Mouse (Mus musculus): ENCODE measurements at regions not wholly inside any gene's neighbourhood (a gene's known extent, or its start where the extent isn't known, plus 50 kb on each side); places are given as distances from the start of the nearest gene placed in this dataset.

- Histone ChIP-seq H3K27me3 (ENCODE audit: control insufficient read depth, insufficient read depth, low read length) (no peaks in the 10 kb centered on the region), H3K4me3 (ENCODE audit: low read depth, low read length) (no peak overlapping the region), H3K9me3 (replicated peaks; ENCODE audit: control insufficient read depth, low read length) (no peaks in the 10 kb centered on the region), H3K36me3 (replicated peaks; ENCODE audit: control insufficient read depth, insufficient read depth, low read depth, low read length) (no peaks in the 10 kb centered on the region), H3K27ac (replicated peaks; ENCODE audit: low read depth, low read length) (no peak overlapping the region), H3K4me1 (ENCODE audit: control insufficient read depth, insufficient read depth, low read length) (no peaks in the 10 kb centered on the region), H3K4me2 (ENCODE audit: low read depth, low read length) (no peak overlapping the region), H3K9ac (replicated peaks; ENCODE audit: low read length) (no peak overlapping the region)
- ATAC-seq (replicated peaks; ENCODE audit: insufficient number of reproducible peaks, low FRiP score, low TSS enrichment, low read depth) (no peak), DNase-seq (ENCODE audit: low spot score) (no peak)
- 63% methylated on average over 2 of the region's 2 CpGs for WGBS
Measured at GRCm38 (mm10) chr9:17454397-17454796, 837.5 kb upstream of the Chordc1 start.

- WGBS: 71% methylated on average over 2 of the region's 2 CpGs
- DNase-seq (ENCODE audit: low spot score) (no peak), ATAC-seq (replicated peaks; ENCODE audit: insufficient number of reproducible peaks, low FRiP score, low TSS enrichment, low read depth) (no peak)
- Histone ChIP-seq H3K4me3 (ENCODE audit: low read depth, low read length) (no peak overlapping the region), H3K27me3 (ENCODE audit: control insufficient read depth, insufficient read depth, low read length) (no peaks in the 10 kb centered on the region), H3K4me2 (ENCODE audit: low read depth, low read length) (no peak overlapping the region), H3K36me3 (replicated peaks; ENCODE audit: control insufficient read depth, insufficient read depth, low read depth, low read length) (no peaks in the 10 kb centered on the region), H3K4me1 (ENCODE audit: control insufficient read depth, insufficient read depth, low read length) (no peaks in the 10 kb centered on the region), H3K27ac (replicated peaks; ENCODE audit: low read depth, low read length) (no peak overlapping the region), H3K9me3 (replicated peaks; ENCODE audit: control insufficient read depth, low read length) (no peaks in the 10 kb centered on the region), H3K9ac (replicated peaks; ENCODE audit: low read length) (no peak overlapping the region)
Measured at GRCm38 (mm10) chr9:17466379-17466778, 825.5 kb upstream of the Chordc1 start.

GRCm38 (mm10) chr9:17484701-17485422, 807.1 kb upstream of the Chordc1 start:
- no peak overlapping the region for H3K4me2 ChIP-seq (ENCODE audit: low read depth, low read length)
- H3K36me3 ChIP-seq (replicated peaks; ENCODE audit: control insufficient read depth, insufficient read depth, low read depth, low read length): no peaks in the 10 kb centered on the region
- ATAC-seq (replicated peaks; ENCODE audit: insufficient number of reproducible peaks, low FRiP score, low TSS enrichment, low read depth): no peak
- 86% methylated on average over 3 of the region's 3 CpGs for WGBS
- H3K4me1 ChIP-seq (ENCODE audit: control insufficient read depth, insufficient read depth, low read length): no peaks in the 10 kb centered on the region
- no peak overlapping the region for H3K4me3 ChIP-seq (ENCODE audit: low read depth, low read length)
- no peaks in the 10 kb centered on the region for H3K27me3 ChIP-seq (ENCODE audit: control insufficient read depth, insufficient read depth, low read length)
- no peak overlapping the region for H3K9ac ChIP-seq (replicated peaks; ENCODE audit: low read length)
- H3K9me3 ChIP-seq (replicated peaks; ENCODE audit: control insufficient read depth, low read length): no peaks in the 10 kb centered on the region
- no peak overlapping the region for H3K27ac ChIP-seq (replicated peaks; ENCODE audit: low read depth, low read length)
- no peak for DNase-seq (ENCODE audit: low spot score)

- no peak for ATAC-seq (replicated peaks; ENCODE audit: insufficient number of reproducible peaks, low FRiP score, low TSS enrichment, low read depth)
- Histone ChIP-seq H3K27ac (replicated peaks; ENCODE audit: low read depth, low read length) (no peak overlapping the region), H3K4me2 (ENCODE audit: low read depth, low read length) (no peak overlapping the region), H3K27me3 (ENCODE audit: control insufficient read depth, insufficient read depth, low read length) (no peaks in the 10 kb centered on the region), H3K9me3 (replicated peaks; ENCODE audit: control insufficient read depth, low read length) (no peaks in the 10 kb centered on the region), H3K36me3 (replicated peaks; ENCODE audit: control insufficient read depth, insufficient read depth, low read depth, low read length) (no peaks in the 10 kb centered on the region), H3K4me3 (ENCODE audit: low read depth, low read length) (no peak overlapping the region), H3K9ac (replicated peaks; ENCODE audit: low read length) (no peak overlapping the region), H3K4me1 (ENCODE audit: control insufficient read depth, insufficient read depth, low read length) (no peaks in the 10 kb centered on the region)
- DNase-seq (ENCODE audit: low spot score): no peak
- 78% methylated on average over 7 of the region's 7 CpGs for WGBS
Measured at GRCm38 (mm10) chr9:17500161-17500756, 791.7 kb upstream of the Chordc1 start.

GRCm38 (mm10) chr9:17508744-17509143, 783.2 kb upstream of the Chordc1 start:
- H3K27ac ChIP-seq (replicated peaks; ENCODE audit: low read depth, low read length): no peak overlapping the region
- no peaks in the 10 kb centered on the region for H3K4me1 ChIP-seq (ENCODE audit: control insufficient read depth, insufficient read depth, low read length)
- no peak for ATAC-seq (replicated peaks; ENCODE audit: insufficient number of reproducible peaks, low FRiP score, low TSS enrichment, low read depth)
- no peaks in the 10 kb centered on the region for H3K27me3 ChIP-seq (ENCODE audit: control insufficient read depth, insufficient read depth, low read length)
- DNase-seq (ENCODE audit: low spot score): no peak
- H3K4me3 ChIP-seq (ENCODE audit: low read depth, low read length): no peak overlapping the region
- no peaks in the 10 kb centered on the region for H3K9me3 ChIP-seq (replicated peaks; ENCODE audit: control insufficient read depth, low read length)
- no peak overlapping the region for H3K4me2 ChIP-seq (ENCODE audit: low read depth, low read length)
- no peak overlapping the region for H3K9ac ChIP-seq (replicated peaks; ENCODE audit: low read length)
- H3K36me3 ChIP-seq (replicated peaks; ENCODE audit: control insufficient read depth, insufficient read depth, low read depth, low read length): no peaks in the 10 kb centered on the region
- WGBS: 63% methylated on average over 5 of the region's 5 CpGs

- Histone ChIP-seq H3K36me3 (replicated peaks; ENCODE audit: control insufficient read depth, insufficient read depth, low read depth, low read length) (no peaks in the 10 kb centered on the region), H3K4me1 (ENCODE audit: control insufficient read depth, insufficient read depth, low read length) (no peaks in the 10 kb centered on the region), H3K27ac (replicated peaks; ENCODE audit: low read depth, low read length) (no peak overlapping the region), H3K9ac (replicated peaks; ENCODE audit: low read length) (no peak overlapping the region), H3K27me3 (ENCODE audit: control insufficient read depth, insufficient read depth, low read length) (no peaks in the 10 kb centered on the region), H3K9me3 (replicated peaks; ENCODE audit: control insufficient read depth, low read length) (no peaks in the 10 kb centered on the region), H3K4me3 (ENCODE audit: low read depth, low read length) (no peak overlapping the region), H3K4me2 (ENCODE audit: low read depth, low read length) (no peak overlapping the region)
- ATAC-seq (replicated peaks; ENCODE audit: insufficient number of reproducible peaks, low FRiP score, low TSS enrichment, low read depth) (no peak), DNase-seq (ENCODE audit: low spot score) (no peak)
- WGBS: 50% methylated on average over 1 of the region's 1 CpGs
Measured at GRCm38 (mm10) chr9:17556186-17556585, 735.7 kb upstream of the Chordc1 start.

GRCm38 (mm10) chr9:17557611-17558370, 734.1 kb upstream of the Chordc1 start:
- Histone ChIP-seq H3K4me2 (ENCODE audit: low read depth, low read length) (no peak overlapping the region), H3K4me3 (ENCODE audit: low read depth, low read length) (no peak overlapping the region), H3K9ac (replicated peaks; ENCODE audit: low read length) (no peak overlapping the region), H3K9me3 (replicated peaks; ENCODE audit: control insufficient read depth, low read length) (no peaks in the 10 kb centered on the region), H3K27ac (replicated peaks; ENCODE audit: low read depth, low read length) (no peak overlapping the region), H3K36me3 (replicated peaks; ENCODE audit: control insufficient read depth, insufficient read depth, low read depth, low read length) (no peaks in the 10 kb centered on the region), H3K27me3 (ENCODE audit: control insufficient read depth, insufficient read depth, low read length) (no peaks in the 10 kb centered on the region), H3K4me1 (ENCODE audit: control insufficient read depth, insufficient read depth, low read length) (no peaks in the 10 kb centered on the region)
- WGBS: 87% methylated on average over 5 of the region's 5 CpGs
- ATAC-seq (replicated peaks; ENCODE audit: insufficient number of reproducible peaks, low FRiP score, low TSS enrichment, low read depth) (no peak), DNase-seq (ENCODE audit: low spot score) (no peak)

All from embryonic facial prominence, embryonic 11.5 days (tissue).